Mouse (Mus musculus): ENCODE data around the gene Zfp503.

- TF ChIP-seq CTCF (IDR thresholded peaks at IDR 0.05 in 2 of 3, conservative IDR thresholded peaks at IDR 0.05 in 1 of 3; ENCODE audit: control insufficient read depth in 1 of 3, insufficient read depth in 1 of 3, low read depth in 2 of 3, low read length in 3 of 3, poor library complexity in 1 of 3, severe bottlenecking in 1 of 3), result no peak
- no peak for TF ChIP-seq TAL1 (IDR thresholded peaks at IDR 0.05; ENCODE audit: low read length)
- TF ChIP-seq SIN3A (IDR thresholded peaks at IDR 0.05; ENCODE audit: low read length), result no peak
- no peak for TF ChIP-seq HCFC1 (IDR thresholded peaks at IDR 0.05; ENCODE audit: low read depth, low read length)
- TF ChIP-seq CHD2 (IDR thresholded peaks at IDR 0.05; ENCODE audit: low read length), result no peak
Measured at GRCm38 (mm10) chr14:21937116-21937515, 52.3 kb downstream of the Zfp503 start.

Data from MEL (cell line).